Mouse (Mus musculus) G1E (cell line): ENCODE data around the gene L3mbtl2.

Experiments
- CTCF ChIP-seq: IDR thresholded peaks from 2 replicates; pipeline ENCODE4 v1.5.1; 2012; ENCODE audit warnings: low read depth, low read length, inconsistent platforms, mixed read lengths
- POLR2AphosphoS5 ChIP-seq: IDR thresholded peaks from 2 replicates; pipeline ENCODE4 v1.6.1; 2012; ENCODE audit warnings: low read depth, low read length, inconsistent platforms; ENCODE audit not compliant: insufficient replicate concordance

GRCm38 (mm10) chr15:81723653-81724052 is 60.0 kb downstream of the L3mbtl2 start:
- no peak for TF ChIP-seq CTCF
- TF ChIP-seq POLR2AphosphoS5, result no peak
